21 mouse cellular contexts compared by ENCODE assay signal in the genomic region with DNA sequence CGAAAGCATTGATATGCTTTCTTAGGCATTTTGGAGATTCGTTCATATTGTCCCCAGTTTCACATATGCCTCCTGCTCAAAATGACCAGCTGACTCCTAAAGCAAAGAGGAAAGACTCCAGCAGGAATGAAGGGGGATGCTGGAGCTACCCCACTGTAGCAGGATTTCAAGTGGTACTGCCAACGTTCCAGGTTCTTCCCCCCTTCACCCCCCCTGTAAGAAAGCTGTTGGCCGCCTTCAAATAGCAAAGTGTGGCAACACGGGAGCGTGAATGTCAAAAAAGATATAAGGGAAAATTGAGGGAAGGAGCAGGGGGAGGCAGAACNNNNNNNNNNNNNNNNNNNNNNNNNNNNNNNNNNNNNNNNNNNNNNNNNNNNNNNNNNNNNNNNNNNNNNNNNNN.
DNase-seq lines count a peak whose midpoint lies in the region; ATAC-seq and TF ChIP-seq lines count a peak whose summit lies in the region.
"Had no signal": no experiment of that assay in that cellular context is flagged by ENCODE, and none has a peak within 500 bp of the region (broad histone marks: within the 10 kb centered on the region; RNA-seq: fewer than 3 reads in every experiment).

No protein-coding gene starts in this region.

- no peaks in the 10 kb centered on the region for H3K27me3 ChIP-seq in hindbrain, postnatal 0 days (ENCODE audit: insufficient read depth, low read length)
- no peaks in the 10 kb centered on the region for H3K27me3 ChIP-seq in hindbrain, embryonic 12.5 days
- H3K27me3 ChIP-seq in liver, embryonic 11.5 days (replicated peaks; ENCODE audit: control insufficient read depth, insufficient read depth, low read length): no peaks in the 10 kb centered on the region
- H3K27me3 ChIP-seq: embryonic facial prominence, embryonic 15.5 days; hindbrain, embryonic 13.5 days had no signal

- H3K4me1 ChIP-seq in hindbrain, postnatal 0 days (ENCODE audit: insufficient read depth, low read length): no peaks in the 10 kb centered on the region
- peaks cover 7% of the 10 kb centered on the region; the same call in 1 of the 2 replicates for H3K4me1 ChIP-seq in hindbrain, embryonic 12.5 days
- no peaks in the 10 kb centered on the region for H3K4me1 ChIP-seq in liver, embryonic 11.5 days (replicated peaks; ENCODE audit: control insufficient read depth, insufficient read depth, low read length)
- H3K4me1 ChIP-seq: embryonic facial prominence, embryonic 15.5 days; heart, embryonic 10.5 days; intestine, embryonic 15.5 days had no signal

- no peak for TF ChIP-seq CTCF in hindbrain, postnatal 0 days (IDR thresholded peaks at IDR 0.05; ENCODE audit: low read depth)
- TF ChIP-seq CTCF in layer of hippocampus, adult 2 months (conservative IDR thresholded peaks at IDR 0.05): no peak

- no peak overlapping the region for H3K27ac ChIP-seq in hindbrain, postnatal 0 days
- no peak overlapping the region for H3K27ac ChIP-seq in hindbrain, embryonic 12.5 days
- no peak overlapping the region for H3K27ac ChIP-seq in layer of hippocampus, adult 2 months
- H3K27ac ChIP-seq in liver, embryonic 11.5 days (ENCODE audit: low read depth, low read length): no peak overlapping the region
- H3K27ac ChIP-seq: embryonic facial prominence, embryonic 15.5 days; gastrocnemius, adult 2 months; heart, embryonic 10.5 days; hindbrain, embryonic 13.5 days; intestine, embryonic 15.5 days had no signal

- peak; percentile 41 for DNase-seq in hindbrain, postnatal 0 days (ENCODE audit: low spot score)
- peak; percentile 35 for DNase-seq in NIH3T3 (ENCODE audit: low read depth)
- peak; percentile 15 for DNase-seq in brain, adult 2 months (ENCODE audit: low read depth, low spot score)
- no peak for DNase-seq in layer of hippocampus, adult 2 months (ENCODE audit: low spot score in 2 of 2)
- DNase-seq in liver, embryonic 11.5 days (ENCODE audit: low spot score): no peak
- DNase-seq: adrenal gland, postnatal 14 days; cerebellum, adult 2 months; gastrocnemius, adult 2 months; gastrocnemius, postnatal 25 days; heart, adult 18-20 months; heart, postnatal 10 days; heart, postnatal 4 days; kidney, adult 18-20 months had no signal

- ATAC-seq in hindbrain, postnatal 0 days: no peak
- ATAC-seq in hindbrain, embryonic 12.5 days (ENCODE audit: low FRiP score): no peak
- ATAC-seq in granulocyte monocyte progenitor cell, adult 5-6 weeks (replicated peaks; ENCODE audit: poor library complexity, severe bottlenecking): 0 out of 2 replicates have a peak, but pooled peaks have one; percentile 29
- no peak for ATAC-seq in liver, embryonic 11.5 days (replicated peaks; ENCODE audit: low FRiP score)
- ATAC-seq: intestine, embryonic 15.5 days had no signal

- H3K9me3 ChIP-seq in hindbrain, postnatal 0 days (ENCODE audit: low read length): no peaks in the 10 kb centered on the region
- H3K9me3 ChIP-seq in hindbrain, embryonic 12.5 days (replicated peaks): no peaks in the 10 kb centered on the region
- H3K9me3 ChIP-seq in liver, embryonic 11.5 days (ENCODE audit: control insufficient read depth, low read length): no peaks in the 10 kb centered on the region
- H3K9me3 ChIP-seq: embryonic facial prominence, embryonic 15.5 days; G1E; heart, embryonic 10.5 days; hindbrain, embryonic 13.5 days; intestine, embryonic 15.5 days had no signal

- WGBS in hindbrain, postnatal 0 days: 42% methylated on average over 6 of the region's 6 CpGs
- WGBS in hindbrain, embryonic 12.5 days: 65% methylated on average over 5 of the region's 6 CpGs
- 74% methylated on average over 5 of the region's 6 CpGs for WGBS in liver, embryonic 11.5 days

- H3K4me2 ChIP-seq in hindbrain, postnatal 0 days (ENCODE audit: low read depth, low read length): no peak overlapping the region
- no peak overlapping the region for H3K4me2 ChIP-seq in hindbrain, embryonic 12.5 days (replicated peaks)
- no peak overlapping the region for H3K4me2 ChIP-seq in liver, embryonic 11.5 days
- H3K4me2 ChIP-seq: embryonic facial prominence, embryonic 15.5 days; hindbrain, embryonic 13.5 days; intestine, embryonic 15.5 days had no signal

- no peak overlapping the region for H3K9ac ChIP-seq in hindbrain, postnatal 0 days (replicated peaks; ENCODE audit: low read length)
- no peak overlapping the region for H3K9ac ChIP-seq in hindbrain, embryonic 12.5 days
- no peak overlapping the region for H3K9ac ChIP-seq in liver, embryonic 11.5 days (ENCODE audit: low read depth, low read length)
- H3K9ac ChIP-seq: embryonic facial prominence, embryonic 15.5 days; hindbrain, embryonic 13.5 days; intestine, embryonic 15.5 days had no signal

- no peak overlapping the region for H3K4me3 ChIP-seq in hindbrain, postnatal 0 days (ENCODE audit: low read length)
- H3K4me3 ChIP-seq in hindbrain, embryonic 12.5 days: no peak overlapping the region
- H3K4me3 ChIP-seq in layer of hippocampus, adult 2 months: no peak overlapping the region
- H3K4me3 ChIP-seq in liver, embryonic 11.5 days (ENCODE audit: low read depth, low read length): no peak overlapping the region
- H3K4me3 ChIP-seq: embryonic facial prominence, embryonic 15.5 days; erythroblast, embryonic 14.5 days; gastrocnemius, adult 2 months; heart, embryonic 10.5 days; hindbrain, embryonic 13.5 days; intestine, embryonic 15.5 days had no signal

- no peaks in the 10 kb centered on the region for H3K36me3 ChIP-seq in hindbrain, postnatal 0 days (ENCODE audit: insufficient read depth, low read length)
- H3K36me3 ChIP-seq in hindbrain, embryonic 12.5 days: no peaks in the 10 kb centered on the region
- H3K36me3 ChIP-seq in liver, embryonic 11.5 days (ENCODE audit: control insufficient read depth, insufficient read depth, low read length): no peaks in the 10 kb centered on the region
- H3K36me3 ChIP-seq: embryonic facial prominence, embryonic 15.5 days; heart, embryonic 10.5 days; hindbrain, embryonic 13.5 days; intestine, embryonic 15.5 days had no signal

Comparison
In these comparisons a context has a peak if more than half of its experiments do, and no peak if none do; other contexts are left out.
1. DNase-seq: peak in hindbrain, postnatal 0 days (single experiment), NIH3T3 (single experiment) and brain, adult 2 months (single experiment); none in layer of hippocampus, adult 2 months (0 of 2) and liver, embryonic 11.5 days (single experiment).